Mouse (Mus musculus) inflammation-experienced regulatory T-cells, adult 6 months (primary cell): ENCODE results near the gene Mamdc4. TPM values are rescaled to one million over a fixed set of nuclear protein-coding genes. Genes with fewer than 3 reads are reported as not detected.

Experiments used
- ATAC-seq: one replicate; pipeline ENCODE4 v1.8.0; 2017
- polyA plus RNA-seq, 3 experiments: library from polyadenylated mRNA; unstranded; fragments of 100-300 nt; shearing (Covaris generic); gene quantifications; one replicate each; pipeline ENCODE4 v1.2.1; 2017

The Mamdc4 gene
- 1 to 10 TPM in 2 of 3 experiments, under 1 TPM in 1; 0.85 to 2.2 (median 1.3) TPM for polyA plus RNA-seq

DNA sequence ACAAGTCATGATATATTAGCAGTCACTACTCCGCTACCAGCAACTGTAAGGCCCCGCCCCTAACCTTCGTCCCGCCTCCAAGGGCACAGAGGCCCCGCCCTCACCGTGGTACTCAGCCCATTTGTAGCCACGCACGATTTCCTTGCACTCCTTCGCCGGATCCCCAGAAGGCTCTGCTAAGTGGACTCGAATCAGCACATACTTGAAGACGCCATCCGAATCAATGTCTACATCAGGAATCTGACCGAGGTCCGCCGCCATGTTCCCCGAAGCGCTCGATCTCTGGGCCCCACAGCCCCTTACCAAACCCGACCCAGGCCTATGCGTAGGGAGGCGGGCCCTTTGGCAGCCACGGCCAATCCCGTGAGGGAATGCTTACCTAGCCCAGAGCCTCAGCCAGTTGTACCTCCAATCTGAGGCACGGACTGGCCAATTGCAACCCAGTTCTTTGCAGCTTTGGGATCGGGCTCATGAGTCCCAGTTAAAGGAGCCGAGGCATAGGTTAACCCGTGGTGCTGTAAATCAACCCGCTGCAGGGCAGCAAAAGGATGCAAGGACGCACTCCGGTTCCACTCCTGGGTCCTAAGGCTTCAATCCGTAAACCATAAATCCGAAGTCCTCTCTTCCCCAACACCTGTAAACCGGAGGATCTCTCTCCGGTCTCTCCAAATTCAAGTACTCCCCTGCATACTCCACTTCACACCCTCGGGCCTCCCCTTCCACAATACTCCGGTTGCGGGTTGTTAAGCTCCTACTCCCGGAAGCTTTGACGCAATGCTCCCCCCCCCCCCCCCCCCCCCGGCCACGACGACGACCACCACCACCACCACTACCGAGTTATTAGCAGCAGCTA lies at the start of gene Mamdc4, which contains the start of gene Phpt1:
Gene Mamdc4, minus strand, starts transcription at position 267 of the 853 bp plus-strand sequence.
Gene Phpt1, minus strand, starts transcription at position 646 of the 853 bp plus-strand sequence.
- ATAC-seq = peak; percentile 95

DNA sequence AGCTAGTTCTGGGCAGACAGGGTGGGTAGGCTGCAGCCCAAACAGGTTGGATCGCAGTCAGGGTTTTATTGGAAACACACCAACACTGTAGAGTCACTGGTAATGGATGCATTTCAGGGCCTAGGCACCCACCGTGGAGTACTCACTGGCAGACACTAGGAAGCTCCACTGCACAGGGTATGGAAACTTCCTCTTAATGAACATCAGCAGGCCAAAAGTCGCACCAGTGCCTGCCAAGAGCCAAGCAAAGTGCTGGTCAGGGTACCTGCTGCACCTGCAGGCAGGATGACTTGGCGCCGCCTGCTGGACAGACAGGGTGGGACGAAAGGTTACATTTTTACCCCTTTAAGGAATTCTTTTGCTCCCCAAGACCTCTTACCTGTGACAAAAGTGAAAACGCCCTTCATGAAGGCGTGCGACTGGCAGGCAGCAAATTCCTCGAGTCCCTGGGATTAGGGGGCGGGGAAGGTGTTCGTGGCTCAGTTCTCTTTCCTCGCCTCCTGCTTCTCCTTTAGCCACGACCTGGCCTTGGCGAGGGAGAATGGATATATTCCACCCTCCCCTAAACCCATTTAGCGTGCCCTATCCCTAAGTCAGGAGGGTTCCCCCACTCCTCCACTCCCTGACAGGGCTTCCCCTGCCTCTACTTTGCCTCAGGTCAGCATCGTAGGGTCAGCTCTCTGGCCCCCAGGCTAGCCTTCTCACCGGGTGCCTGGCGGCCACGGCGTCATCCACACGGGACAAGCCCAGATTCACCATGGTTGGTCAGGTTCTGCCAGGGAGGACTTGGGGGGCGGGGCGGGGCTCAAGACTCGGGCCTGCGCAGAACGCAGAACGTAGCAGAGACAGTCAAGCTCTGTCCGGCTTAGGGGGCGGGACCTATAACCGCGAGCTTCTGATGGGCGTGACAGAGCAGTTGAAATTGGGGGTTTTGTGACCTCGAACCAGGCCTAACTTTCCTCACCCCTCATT lies 46.9 kb upstream of the Mamdc4 start, which contains the start of gene Tmem141:
Gene Tmem141, minus strand, starts transcription at position 777 of the 972 bp plus-strand sequence.
- ATAC-seq = no peak

DNA sequence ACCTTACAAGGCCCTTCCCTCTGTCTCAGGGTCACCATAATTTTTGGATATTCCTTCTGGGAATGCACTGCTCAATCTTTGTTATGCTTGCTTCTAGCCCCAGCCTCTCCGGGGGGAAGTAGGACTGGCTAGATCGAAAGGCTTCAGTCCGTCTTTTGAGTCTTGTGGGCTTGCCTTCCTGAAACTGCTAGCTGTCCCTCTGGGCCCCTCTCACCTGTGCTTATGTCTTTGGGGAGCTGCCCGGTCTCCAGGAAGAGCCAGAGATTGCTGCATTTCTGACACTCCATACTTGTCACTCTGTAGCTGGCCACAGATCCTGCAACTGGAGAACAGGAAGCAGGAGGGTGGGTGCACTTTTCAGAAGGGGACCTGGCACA lies 46.2 kb upstream of the Mamdc4 start:
- ATAC-seq = no peak

DNA sequence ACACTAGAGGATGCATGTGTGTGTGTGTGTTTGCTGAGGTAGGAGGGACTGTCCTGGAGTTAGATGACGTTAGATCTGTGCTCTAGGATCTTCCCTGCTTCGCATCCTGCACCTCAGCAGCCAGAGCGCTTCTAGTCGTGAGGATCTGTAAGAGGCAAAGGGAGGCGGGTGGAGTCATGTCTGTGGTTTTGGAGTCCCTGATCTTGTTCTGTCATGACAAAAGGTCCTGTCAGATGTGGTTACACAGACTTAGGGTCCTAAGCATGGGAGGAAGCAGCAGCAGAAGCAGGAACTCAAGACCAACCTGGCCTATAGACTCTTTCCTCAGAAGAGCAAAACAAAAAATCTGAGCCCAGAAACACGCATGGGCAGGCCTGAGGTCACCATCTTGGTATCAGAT lies 45.7 kb upstream of the Mamdc4 start:
- peak; percentile 46 for ATAC-seq

DNA sequence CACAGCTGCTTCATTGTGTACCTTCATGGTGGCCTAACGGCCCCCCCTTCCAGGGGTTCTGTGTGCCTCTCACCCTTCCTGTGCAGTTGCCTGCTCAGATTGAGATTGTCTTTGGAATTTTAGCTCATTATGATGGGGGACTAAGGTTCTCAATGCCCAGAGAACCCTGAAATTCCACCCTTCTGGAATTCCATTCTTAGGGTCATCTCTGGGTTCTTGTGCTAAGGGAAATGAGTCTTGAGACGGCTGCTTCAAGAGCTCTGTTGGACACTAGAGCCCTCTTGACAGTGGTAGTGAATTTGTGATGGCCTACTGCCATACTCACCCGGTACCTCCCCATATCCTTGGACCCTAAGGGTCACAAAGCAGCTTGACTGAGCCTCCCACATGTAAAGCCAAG lies 42.9 kb upstream of the Mamdc4 start, which contains the start of gene Ccdc183:
Gene Ccdc183, minus strand, starts transcription at position 101 of the 400 bp plus-strand sequence.
- no peak for ATAC-seq

DNA sequence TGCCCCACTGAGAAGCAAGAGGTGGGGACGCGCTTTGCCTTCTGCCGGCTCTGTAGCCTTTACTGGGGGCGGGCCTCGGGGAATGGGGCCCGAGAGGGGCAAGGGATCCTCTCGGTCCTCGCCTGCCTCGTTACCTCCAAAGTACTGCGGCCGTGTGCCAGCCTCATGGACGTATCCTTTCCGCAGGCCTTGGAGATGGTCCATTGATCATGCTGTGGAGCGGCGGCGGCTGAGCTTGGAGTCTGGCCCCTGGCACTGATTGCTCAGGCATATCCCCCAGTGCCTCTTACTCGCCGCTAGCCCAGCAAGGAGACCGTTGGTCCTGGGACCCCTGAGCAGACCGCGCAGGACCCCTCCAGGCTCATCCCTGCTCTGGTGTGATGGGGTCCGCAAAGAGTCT lies 41.8 kb upstream of the Mamdc4 start:
- ATAC-seq = no peak

DNA sequence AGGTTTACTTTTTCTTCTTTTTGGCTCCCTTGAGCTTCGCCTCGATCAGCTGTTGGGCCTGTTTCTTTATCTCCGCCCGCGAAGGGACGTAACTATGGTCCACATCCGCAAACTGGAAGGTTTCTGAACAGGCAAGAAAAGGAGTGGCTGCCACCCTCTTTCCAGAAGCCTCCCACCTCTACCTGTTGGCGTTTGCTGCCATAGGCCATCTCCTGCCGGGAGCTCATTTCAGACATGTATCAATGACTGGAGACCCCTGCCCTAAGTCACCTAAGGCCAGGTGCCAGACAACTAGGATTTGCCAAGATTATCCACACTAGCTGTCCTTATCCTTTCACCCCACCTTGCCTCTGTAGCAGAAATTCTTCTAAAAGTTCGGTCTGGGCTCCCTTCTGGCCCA lies 34.0 kb upstream of the Mamdc4 start:
- no peak for ATAC-seq

DNA sequence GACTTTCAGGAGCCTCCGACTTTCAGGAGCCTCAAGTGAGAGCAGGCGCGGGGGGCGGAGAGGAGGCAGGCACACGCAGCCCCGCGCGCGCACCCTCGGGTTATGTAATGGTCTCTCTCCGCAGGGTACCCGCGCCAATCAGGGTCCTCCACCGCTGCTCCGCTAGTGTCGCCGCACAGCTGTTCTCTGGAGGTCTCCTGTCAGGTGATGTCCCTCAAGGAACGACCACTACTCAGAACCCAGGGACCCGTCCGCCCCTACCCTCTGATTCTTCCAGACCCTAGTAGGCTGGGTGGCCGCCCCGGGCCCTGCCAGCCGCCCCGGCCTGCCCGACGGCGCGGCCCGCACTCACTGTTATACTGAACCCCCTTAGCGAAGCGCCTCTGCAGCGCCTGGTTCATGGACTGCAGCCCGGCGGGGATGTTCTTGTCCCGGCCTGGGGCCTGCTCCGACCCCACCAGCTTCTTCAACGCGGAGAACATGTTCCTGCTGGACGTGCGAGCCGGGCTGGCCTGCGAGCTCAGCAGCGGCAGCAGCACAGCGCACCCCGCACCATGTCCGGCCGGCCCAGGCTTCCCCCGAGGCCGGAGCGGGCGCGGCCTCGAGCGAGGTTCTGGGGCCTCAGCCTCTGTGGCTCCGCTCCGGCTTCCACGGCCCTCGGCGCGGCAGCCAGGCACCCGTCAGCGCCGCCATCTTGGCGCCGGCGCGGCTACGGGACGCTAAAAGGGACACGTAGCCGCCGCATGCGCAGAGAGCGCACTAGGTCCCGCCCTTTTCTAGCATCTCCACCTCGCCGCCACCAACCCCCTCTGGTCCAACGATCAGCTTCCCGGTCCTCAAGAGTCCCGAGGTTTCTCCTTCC lies 33.3 kb upstream of the Mamdc4 start, which contains the start of gene Rabl6:
Gene Rabl6, minus strand, starts transcription at position 761 of the 862 bp plus-strand sequence.
- peak; percentile 78 for ATAC-seq

DNA sequence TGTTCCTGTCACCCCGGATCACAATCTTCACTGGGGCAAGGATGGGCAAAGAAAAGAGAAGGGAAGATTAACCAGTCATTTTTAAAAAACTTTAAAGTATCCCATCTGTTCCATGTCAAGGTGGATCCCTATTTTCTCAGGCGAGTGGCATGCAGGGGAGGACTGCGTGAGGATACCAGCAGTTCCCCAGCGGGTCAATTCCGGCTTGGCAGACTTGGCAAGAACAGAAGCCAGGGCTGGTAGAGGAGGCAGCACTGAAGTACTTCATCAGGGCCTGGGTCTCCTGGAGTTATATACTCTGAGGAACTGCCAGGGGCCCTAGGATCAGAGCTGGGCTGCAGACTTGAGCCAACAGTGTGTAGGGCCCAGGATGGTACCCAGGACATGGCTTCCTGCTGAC lies 27.9 kb upstream of the Mamdc4 start:
- no peak for ATAC-seq

DNA sequence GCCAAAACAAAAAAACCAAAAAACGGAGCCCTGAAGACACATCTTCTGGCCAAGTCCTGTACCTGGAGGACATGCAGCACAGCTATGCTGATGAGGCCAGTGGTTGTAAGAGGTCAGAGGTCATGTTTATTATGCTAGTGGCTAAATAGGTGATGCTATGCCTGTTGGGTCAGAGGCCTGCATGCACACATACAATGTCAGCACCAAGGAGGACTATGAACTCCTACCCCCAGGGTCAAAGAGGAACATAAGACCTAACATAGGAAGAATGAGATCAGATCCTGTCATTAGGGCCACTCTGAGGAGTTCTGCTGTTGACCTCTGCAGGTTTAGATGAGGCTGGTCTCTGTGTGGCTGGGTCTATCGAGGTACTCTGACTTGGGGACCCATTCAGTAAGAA lies 25.4 kb upstream of the Mamdc4 start:
- ATAC-seq = no peak

DNA sequence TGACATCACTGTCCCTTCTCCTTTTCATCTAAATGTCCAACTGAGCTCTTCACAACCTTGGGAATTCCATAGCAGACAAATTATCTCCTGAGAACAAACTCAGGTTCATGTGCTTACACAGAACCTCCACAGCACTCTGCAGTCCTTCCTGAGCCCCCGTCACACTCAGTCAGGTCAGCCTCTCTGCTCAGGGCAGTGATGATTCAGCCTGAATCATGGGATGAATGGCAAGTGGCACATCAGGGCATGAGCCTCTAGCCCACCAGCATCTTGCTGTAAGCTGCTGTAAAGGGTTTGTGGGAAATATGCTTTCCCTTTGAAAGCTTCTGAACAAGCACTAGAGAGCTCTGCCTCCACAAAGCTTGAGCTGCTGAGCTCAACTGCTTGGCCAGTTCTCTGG lies 24.1 kb upstream of the Mamdc4 start:
- ATAC-seq = no peak

DNA sequence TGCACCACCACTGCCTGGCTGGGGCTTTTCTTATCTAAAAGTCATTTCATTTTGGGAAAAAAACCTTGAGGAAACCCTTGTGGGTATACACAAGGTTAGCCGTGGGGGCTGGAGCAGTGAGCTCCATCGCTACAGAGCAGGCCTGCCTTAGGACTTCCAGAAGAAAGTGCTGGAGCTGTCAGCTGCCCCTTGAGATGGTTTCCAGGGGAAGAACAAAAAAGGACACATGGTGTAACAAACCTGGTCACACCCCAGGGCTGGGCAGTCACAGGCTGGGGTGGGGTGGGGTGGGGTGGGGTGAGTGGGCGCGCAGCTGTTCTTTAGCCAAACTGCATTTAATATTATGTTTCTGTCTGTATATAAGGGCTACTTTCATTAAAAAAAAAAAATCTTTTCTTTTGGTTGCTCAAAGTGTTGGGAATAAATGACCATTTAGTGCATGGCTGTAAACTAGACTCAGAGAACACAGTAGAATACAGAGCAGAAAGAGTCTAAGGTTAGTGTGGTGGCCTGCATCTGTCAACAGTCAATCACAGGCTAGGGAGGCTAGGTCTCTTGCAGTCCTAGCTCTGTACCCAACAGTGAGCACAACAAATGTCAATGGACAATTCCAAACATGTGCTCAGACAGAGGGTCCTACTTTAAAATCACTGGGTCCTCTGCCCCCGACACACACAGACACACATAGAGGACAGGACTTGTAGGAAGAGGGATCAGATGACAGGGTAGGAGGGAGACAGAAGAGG lies 22.3 kb upstream of the Mamdc4 start:
- no peak for ATAC-seq

DNA sequence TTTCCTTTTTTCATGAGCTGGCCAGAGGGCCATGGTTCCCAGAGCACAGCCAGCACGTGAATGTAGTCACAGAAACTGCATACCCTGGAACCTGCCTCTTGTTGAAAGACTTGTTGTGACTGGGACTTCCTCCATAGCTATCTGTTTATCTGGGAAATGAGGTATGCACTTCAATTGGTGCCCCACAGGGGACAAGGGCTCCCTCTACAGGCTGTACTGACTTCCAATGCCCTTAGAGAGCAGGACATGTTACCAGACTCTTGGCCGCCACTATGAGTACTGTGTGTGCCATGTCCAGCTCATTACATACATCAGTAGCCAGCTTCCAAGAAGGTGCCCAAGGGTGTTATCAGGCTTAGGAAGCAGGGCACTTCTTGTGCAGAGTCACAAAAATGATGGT lies 17.2 kb upstream of the Mamdc4 start:
- ATAC-seq = no peak

DNA sequence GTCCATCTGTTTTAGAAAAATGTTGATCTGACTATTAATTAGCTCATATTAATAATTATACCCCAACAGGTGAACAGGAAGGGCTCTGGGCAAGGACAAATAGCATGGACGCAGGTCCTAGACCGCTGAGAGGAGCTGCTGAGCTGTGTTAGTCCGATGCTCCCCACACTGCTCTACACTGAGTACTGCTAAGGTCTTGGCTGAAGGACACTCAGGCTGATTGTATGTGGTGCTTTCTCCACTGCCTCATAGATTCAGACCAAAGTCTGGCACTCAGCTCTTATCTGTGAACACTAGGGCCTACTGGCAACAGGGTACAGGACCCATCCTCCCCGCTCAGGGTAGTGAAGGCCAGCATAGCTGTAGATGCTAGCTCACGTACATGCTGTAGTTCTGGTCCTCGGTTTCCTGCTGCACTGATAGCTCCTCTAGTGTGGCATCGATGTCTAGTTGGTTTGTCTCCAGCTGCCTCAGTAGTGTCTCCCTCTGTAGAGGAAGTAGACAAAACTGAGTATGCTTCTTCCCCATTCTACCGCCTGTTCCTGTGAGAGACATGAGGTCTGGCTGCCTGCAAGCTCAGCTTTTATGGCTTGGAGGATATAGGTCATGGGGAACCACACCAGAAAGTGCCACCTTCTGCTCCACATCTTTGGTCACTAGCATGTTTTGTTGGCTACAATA lies 13.7 kb upstream of the Mamdc4 start:
- ATAC-seq = no peak

DNA sequence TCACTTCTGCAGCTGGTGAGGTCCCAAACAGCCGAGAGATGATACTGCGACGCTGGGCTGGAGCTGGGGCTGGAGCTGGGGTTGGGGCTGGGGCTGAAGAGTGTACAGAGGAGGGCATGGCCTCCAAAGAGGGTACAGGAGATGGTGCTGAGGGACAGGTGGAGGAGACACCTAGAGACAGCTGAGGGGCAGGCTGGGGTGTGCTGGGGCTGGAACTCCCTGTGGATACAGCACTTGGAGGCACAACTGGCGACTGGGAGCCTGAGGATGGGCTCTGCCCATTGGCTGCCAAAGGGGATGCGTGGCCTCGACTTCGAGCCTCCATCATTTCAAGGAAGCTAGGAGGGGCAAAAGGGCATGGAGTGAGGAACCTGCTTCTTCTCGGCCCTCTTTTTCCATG lies 12.6 kb upstream of the Mamdc4 start:
- ATAC-seq = no peak

DNA sequence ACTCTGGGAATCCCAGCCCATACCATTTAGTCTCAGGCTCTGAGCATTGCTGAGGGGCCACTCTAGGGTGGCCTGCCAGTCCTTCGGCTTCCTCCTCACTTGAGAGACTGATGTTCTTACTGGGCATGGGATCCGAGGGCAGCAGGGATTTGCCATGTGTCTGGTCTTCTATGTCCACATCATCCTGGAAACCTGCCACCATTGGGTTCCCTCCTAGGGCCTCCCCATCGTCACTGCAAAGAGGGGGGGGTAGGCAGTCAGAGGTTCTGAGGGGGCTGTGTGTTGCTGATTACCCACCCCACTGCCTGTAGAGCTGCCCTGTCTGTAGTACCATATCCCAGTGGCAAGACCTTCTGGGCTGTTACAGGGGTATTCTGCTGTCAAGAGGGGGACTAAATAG lies 11.0 kb upstream of the Mamdc4 start:
- no peak for ATAC-seq

DNA sequence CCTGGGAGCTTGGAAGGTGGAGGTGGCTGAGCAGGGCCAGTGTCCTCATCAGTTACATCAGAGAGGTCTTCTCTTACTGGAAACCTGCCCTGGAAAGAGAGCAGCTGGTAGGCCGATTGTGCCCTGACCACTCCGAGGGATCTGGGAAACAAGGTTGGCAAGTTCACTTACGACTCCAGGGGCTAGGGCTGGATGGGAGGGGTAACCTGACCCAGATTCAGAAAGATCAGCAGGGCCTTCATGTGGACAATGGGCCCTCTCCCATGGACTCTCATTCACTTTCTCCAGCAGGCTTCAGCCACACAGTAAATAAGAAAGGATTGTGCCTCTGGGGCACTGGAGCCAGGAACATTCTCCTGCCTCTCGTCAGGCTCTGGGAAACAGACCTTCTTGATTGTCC lies 10.2 kb upstream of the Mamdc4 start:
- ATAC-seq = no peak

DNA sequence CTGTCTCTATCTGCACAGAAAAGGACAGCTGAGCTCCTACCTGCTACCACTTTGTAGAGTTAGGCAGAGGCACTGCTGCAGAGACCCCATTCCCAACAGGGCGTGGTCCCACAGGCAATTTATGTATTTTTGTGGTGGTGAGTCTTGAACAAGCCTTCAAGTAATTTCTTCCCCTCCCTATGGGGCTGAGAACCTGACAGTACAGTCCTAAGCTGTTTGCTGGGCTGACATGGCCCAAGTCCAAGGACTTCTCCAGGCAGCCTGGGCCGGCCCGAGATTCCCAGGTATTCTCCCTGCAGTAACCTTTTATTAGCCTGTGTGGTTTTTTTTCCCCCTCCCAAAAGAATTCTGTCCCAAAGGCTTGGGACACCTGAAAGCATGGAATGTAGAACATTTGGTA lies 9.5 kb upstream of the Mamdc4 start:
- ATAC-seq = no peak

DNA sequence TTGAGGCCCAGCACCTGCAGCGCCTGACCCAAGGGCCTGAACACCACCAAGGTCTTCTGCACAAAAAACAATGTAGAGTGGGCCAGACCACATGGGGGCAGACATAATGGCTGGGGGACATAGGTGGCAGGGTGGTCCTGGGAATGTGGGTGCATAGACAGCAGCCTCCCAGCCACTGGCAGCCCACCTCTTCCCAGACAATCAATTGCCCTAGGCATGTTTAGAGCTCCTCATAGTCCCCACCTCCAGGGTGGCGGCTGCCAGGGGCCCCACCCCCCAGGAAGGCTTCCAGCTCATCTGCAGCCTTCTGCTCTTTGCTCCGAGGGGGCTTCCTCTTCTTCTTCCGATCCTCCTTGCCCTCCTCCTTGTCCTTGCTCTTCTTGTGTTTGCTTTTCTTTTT lies 8.9 kb upstream of the Mamdc4 start:
- ATAC-seq = no peak

DNA sequence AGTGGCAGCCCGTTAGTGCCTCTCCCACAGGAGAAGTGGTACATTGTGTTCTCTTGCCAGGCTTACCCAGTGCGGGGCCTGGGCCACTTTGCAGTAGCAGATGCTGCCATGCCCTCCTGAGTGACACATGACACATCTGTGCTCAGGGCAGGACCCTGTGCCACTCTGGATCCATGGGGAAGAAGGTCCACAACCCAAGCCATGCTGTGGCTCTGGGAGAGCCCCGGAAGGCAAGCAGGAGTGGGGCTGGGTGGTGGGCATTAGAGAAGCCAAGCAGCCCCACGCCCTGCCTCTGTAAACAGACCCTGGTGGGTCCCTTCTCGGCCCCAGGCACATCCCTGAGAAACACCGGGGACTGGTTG lies 8.5 kb upstream of the Mamdc4 start:
- ATAC-seq = no peak
